Mouse (Mus musculus) brain, adult 2 months (tissue): ENCODE results near the gene Afm.

Experiments used
- DNase-seq: peaks from one replicate; pipeline ENCODE4 v3.0.0; 2011; ENCODE audit warnings: low read depth, low spot score

Gene Afm

DNA sequence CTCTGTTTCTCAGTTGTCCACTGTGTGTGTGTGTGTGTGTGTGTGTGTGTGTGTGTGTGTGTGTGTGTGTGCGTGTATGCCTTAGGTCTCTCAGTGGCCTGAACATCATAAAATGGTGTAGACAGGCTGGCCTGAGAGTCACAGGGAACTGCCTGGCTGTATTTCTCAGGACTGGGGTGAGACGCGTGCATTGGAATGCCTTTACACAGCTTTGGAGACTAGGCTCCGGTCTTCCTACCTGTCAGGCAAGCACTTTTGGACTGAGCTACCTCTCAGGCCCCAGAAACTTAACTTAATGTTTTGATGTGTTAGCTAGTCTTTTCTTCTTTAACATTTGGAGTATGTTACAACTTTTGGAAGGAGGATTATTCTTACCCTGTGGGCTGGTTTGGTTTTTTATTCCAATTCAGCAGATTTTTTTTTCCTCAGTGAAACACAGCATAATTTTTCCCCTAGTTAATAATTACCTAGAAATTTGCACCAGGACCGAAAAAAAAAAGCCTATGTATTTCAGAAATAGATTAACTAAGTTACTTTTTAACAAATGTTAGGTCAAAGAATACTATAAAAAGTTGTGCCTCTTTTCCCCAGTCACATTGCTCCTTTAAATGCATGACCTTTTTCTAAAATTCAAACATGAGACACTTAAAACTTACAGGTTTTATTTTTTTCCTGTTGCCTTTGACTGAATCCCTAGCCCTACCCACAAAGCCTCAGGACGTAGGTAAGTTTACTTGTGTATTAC is at the start of gene Afm:
TSS of gene Afm (plus strand) at position 577 of the 745 bp plus-strand sequence.
- no peak for DNase-seq

DNA sequence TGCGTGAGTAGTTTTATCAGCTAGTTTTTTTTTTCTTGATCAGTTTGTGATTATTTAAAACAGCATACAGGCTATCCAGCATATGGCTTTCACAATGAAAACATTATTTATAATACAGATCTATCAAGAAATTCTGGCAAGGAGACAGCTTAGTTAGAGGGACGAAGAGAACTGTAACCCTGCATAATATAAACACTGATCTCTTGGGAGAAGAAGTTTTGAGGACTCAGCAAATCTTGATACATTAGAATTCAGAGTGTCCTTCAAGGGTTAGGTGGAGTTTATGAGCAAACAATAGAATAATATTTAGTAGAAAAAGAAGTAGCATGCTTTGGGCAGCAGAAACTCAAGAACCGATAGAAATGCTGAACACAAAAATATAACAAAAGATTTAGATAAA is 47.9 kb upstream of the Afm start:
- DNase-seq = no peak

DNA sequence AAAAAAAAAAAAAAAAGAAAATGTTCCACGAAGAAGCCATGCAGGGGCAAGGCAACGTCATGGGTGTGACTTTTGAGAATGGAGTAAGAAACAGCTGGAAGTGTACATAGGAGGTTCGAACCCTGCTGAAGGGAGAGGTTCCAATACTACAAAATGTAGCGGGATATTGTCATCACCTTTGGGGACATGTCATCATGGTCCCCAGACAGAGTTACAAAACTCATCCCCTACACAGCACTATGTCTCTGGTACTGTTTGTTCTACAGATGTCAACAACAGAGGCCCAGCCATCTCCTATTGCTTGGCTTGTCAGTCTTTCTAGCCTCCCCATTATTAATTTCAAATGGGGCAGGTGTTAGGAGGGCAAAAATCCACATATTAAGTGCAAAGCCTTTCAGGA is 44.8 kb upstream of the Afm start:
- no peak for DNase-seq

DNA sequence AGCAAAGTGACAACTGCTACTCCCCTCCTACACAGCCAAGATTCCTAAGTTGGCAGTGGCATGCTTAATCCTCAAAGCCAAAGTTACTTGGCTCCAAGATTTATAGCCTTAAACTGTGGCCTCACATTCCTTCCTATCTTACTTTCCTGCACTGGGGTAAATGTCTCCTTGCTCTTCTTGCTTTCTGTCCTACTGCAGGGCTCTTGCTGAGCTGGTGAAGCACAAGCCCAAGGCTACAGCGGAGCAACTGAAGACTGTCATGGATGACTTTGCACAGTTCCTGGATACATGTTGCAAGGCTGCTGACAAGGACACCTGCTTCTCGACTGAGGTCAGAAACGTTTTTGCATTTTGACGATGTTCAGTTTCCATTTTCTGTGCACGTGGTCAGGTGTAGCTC is 44.4 kb upstream of the Afm start:
- DNase-seq = no peak

DNA sequence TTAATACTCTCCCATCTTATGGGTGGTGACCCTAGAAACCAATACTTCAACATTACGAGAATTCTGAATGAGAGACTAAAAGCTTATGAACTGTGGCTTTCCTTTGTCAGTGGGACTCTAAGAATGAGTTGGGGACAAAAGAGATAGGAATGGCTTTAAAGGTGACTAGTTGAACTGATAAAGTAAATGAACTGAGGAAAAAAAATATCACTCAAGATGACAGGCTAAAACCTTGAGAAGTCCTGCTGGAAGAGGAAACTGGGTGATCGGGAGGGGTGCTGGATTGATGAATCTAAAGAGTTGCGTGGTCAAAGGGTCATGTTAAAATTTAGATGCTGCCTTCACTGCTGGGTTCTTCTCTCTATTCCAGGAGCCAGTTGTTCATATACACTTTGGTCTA is 42.0 kb upstream of the Afm start:
- no peak for DNase-seq

DNA sequence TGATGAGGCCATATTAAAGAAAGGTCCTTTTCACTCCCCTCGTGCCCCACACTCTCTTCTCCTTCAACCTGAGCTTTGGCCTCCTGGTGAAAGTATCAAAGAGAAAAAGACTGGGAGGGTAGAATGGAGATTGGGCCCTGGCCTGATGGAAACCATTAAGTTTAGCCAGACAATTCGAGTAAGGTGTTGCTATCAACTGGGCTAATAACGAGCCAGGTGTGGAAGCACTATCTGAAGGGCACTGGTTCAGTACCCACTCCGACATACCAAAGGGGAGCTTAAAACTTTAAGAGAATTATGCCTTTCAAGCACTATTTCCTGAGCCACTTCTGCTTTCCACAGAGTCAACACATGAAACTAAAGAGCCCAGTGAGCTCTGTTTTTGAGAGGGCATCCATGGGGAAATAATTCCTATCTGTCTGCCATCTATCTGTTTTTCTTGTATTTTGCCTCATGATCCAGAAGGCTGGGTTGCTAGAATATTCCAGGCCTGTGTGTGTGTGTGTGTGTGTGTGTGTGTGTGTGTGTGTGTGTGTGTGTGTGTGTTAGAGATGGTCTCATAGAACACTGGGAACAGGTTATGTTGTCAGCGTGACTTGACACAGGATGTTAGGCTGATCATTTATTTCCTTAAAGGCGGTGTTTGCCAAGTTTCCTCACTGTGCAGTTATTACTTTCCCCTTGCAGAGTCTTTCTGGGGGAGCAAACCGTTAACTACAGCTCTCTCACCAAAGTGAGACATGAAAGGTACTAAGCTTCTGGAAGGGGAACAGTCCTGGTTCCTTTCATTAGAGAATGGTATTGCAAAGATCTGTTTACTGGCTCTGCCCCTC is 41.2 kb upstream of the Afm start:
- no peak for DNase-seq

DNA sequence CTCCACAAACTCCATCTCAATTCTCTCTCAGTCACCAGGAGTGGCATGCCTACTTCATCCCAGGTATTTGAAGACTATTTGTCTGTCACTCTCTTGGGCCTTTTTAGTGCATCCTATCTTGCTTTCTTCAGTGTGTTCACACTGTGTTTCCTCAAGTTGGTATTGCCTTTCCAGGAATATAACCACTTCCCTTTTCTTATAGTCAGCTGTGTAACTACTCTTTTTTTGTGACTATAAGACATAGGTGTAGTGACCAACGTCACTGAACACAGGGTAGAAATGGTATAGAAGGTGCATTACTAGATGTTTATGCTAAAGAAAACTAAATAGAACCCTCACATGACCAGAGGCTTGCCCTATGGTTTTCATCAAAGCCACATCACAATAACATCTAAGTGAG is 39.8 kb upstream of the Afm start:
- no peak for DNase-seq

DNA sequence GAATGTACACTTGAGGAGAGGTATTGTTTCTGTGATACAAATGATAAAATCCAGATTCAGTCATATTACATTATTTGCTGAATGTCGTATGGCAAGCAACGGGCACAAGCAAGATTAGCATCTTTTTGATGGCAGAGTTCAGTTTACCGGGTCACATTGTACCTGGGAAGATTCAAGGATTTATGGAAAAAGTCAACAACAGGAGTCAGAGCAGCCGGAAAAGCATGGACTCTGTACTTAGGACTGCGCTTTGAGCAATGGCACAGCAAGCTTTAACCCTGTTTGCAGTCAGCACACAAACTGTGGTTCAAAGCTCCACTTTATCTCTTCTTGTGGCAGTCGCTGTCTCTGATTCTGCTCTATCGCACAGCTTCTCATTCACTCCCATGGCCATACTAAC is 33.1 kb upstream of the Afm start:
- no peak for DNase-seq

DNA sequence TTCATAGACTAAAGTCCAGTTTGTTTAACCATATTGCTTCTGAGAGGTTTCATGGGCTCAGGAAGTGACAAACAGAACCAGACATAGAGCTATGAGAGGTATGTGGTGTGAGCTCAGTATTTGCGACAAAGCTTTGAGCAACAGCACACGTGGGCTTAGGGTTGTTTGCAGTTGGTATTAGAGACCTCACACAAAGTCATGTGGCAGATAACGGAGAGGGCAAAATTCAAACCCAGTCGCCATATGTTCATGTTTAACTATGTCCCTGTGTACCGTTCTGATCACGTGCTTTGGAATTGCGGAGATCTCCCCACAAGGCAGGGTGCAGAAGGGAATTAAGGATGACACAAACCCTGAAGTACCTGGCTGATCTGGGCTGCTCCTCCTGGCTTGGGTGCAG is 30.4 kb upstream of the Afm start:
- no peak for DNase-seq

DNA sequence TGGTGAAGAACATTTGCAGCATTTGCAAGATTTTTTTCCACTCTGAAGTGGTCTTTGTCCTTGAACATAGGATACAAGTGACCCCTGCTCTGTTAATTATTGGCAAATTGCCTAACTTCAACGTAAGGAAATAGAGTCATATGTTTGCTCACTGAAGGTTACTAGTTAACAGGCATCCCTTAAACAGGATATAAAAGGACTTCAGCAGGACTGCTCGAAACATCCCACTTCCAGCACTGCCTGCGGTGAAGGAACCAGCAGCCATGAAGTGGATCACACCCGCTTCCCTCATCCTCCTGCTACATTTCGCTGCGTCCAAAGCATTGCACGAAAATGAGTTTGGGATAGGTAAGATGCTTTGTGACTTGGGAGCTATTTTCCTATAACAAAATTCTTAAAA is 28.2 kb upstream of the Afm start, which contains the start of gene Afp:
TSS of gene Afp (plus strand) at position 220 of the 400 bp plus-strand sequence.
- DNase-seq = no peak

DNA sequence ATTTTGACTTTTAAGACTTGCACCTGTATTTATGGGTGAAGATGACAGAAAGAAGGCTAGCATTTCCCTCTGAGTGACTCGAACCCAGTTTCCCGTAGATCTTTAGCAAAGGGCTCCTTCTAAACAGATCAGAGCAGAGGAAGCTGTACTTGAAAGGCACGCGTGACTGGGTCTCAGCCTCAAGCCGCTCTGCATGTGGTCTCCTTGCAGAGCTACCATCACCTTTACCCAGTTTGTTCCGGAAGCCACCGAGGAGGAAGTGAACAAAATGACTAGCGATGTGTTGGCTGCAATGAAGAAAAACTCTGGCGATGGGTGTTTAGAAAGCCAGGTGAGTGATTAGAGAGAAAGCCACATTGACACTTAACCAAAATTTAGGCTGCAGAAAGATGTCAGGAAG is 26.3 kb upstream of the Afm start:
- DNase-seq = no peak

DNA sequence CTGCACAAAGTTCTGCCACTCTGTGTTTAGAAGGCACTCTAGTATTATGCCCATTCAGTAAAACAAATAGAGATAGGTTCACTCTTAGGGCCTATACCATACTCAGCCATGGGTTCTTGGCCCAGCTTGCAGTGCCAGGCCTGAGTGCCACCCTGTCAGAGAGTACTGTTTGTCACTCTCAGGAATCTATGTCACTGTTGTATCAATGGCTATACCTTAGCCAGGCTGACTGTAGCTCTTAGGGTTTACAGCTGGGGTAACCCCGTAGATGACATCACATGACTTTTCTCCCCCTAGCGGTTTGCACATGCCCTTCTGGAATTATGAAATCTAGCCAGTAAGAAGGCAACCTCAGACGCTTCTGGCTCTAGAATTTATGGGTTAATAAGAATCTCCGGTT is 24.4 kb upstream of the Afm start:
- no peak for DNase-seq

DNA sequence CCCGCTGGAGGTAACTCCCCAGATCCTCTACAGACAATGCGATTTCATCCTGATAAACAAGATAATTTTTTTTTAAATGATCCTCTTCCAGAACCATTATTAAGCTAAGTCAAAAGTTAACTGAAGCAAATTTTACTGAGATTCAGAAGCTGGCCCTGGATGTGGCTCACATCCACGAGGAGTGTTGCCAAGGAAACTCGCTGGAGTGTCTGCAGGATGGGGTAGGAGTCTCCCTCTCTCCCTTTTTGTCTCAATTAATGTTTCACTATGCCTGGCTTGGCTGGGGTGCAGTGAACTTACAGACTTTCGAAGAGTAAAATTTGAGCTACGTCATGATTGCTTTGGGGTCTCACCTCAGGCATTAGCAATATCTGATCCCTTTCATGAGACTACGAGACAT is 19.2 kb upstream of the Afm start:
- peak; percentile 60 for DNase-seq

DNA sequence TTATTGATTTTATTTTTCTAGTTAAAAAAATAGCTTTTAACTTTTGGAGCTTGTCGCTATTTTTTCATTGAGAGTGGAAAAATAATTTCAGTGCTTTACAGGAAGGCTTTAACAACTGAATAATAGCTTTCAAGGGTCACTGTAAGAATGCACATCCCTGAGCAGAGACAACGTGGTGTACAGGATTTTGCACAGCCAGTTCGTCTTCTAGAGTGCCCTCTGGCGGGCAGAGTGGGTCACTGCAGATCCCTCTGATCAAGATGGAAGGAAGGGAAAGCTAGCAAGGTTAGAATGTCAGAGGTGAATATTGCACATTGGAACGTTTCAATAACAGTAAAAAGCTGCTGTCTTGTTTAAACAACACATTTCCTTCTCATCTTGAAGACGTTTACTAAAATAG is 18.0 kb upstream of the Afm start:
- peak; percentile 71 for DNase-seq

DNA sequence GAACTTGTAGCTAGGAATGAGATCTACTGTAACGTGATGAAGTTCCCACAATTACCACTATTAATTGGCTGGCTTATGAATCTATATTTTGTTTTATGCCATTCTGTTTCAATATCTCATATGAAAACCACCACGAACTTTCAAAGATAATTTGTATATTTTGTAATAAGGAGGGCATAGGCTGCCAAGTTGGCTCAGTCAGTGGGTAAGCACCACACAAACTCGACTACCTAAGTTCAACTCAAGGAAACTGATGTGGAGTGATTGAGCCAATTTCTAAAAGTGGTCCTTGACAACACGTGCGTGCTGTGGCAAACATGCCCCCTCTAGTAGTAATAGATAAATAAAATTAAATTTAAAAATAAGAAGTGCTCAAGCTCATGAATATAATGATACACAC is 17.0 kb upstream of the Afm start:
- no peak for DNase-seq

DNA sequence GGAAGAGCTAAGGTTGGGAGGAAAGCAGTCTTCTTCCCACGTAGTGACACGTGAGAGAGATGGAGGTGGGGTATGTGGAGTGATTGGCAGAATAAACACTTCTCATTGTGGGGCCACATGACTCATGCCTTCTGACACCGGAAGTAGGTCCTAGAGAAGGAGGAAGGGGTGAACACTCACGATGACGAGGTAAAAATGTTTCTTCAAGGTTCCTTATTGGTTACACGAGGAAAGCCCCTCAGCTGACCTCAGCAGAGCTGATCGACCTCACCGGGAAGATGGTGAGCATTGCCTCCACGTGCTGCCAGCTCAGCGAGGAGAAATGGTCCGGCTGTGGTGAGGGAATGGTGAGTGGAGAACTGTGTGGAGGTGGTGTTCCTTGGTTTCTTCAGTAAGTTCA is 14.0 kb upstream of the Afm start:
- DNase-seq = no peak

DNA sequence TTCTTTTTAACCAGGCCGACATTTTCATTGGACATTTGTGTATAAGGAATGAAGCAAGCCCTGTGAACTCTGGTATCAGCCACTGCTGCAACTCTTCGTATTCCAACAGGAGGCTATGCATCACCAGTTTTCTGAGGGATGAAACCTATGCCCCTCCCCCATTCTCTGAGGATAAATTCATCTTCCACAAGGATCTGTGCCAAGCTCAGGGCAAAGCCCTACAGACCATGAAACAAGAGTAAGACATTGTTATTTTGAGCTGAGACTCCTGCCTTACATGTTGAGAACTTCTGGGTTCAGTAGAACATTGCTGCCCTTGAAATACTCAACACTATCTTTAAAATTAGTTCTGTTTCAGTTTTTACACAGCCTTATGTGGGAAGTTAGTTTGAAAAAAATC is 12.2 kb upstream of the Afm start:
- no peak for DNase-seq

DNA sequence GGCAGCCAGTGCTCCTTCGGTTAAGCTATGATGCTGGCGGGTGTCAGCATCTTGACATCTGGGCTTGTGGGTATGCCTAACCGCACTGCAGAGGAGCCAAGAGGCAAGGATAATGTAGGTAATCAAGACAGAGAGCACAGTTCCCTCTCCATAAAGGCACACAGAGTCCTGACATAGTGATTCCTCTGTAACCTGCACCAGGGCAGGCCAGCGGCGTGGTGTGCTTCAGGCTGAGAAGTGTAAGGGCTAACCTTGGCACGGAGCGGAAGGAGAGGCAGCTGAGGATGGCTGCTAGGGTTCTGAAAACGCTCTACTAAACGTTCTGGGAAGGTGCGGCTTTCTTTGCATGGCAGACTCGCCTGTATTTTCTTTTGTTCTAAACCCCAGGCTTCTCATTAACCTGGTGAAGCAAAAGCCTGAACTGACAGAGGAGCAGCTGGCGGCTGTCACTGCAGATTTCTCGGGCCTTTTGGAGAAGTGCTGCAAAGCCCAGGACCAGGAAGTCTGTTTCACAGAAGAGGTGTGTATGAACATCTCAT is 11.3 kb upstream of the Afm start:
- DNase-seq = no peak

DNA sequence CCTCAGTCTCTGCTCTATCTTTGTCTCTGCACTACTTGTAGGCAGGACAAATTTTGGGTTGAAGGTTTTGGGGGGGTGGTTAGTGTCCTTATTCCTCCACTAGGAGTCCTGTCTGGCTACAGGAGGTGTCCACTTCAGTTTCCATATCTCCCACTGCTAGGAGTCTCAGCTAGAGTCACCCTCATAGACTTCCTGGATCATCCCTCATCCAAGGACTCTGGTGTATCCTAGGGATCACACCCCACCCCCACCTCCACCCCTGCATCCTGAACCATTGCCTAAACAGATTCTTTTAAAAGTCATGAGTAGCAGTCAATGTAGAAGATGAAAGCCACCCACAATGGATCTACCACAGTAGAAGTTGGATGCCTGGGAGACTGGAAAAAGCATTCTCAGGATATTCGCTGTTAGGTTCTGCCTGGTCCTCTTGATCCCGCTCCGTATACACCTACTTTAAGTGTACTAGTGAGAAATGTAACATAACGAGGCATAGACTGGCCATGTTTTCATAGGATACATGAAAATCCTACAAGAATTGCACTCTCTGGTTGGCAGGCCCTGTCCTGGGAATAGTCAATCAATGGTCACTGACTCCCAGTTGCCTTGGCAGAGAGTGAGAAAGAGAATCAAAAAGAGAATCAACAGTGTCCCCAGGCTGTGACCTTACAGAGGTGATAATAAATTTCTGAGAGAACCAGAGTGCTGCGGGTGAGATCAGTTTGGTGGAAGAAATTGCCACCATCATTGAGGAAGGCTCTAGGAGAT is 8.7 kb upstream of the Afm start:
- peak; percentile 6 for DNase-seq

DNA sequence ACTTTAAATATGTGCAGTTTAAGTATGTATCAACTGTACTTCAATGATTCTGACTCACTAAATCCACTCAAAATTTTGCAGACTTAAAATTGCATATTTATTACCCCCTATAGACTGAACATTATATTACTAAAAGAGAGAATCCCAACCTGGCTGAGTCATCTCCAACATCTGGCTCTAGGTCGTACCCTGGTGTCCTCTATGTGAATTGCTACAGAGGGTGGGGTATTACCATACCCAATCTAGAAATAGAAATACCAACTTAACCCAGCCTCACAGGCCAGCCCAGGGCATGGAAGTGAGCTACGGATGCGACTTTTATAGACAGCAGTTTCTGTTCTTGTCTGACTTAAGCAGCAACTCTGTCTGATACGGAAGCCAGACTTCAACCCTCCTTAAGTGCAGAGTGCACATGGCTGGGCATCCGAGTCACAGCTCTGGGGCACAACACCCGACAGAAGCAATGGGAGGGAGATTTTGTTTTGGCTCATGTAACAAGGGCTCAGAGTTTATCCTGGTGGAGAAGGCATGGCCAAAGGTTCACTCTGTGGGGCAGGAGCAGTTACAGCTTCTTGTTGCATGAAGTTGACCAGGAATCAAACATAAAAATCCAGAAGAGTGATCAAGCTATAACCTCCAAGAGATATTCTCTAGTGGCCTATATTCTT is 6.3 kb upstream of the Afm start:
- DNase-seq = peak; percentile 27

DNA sequence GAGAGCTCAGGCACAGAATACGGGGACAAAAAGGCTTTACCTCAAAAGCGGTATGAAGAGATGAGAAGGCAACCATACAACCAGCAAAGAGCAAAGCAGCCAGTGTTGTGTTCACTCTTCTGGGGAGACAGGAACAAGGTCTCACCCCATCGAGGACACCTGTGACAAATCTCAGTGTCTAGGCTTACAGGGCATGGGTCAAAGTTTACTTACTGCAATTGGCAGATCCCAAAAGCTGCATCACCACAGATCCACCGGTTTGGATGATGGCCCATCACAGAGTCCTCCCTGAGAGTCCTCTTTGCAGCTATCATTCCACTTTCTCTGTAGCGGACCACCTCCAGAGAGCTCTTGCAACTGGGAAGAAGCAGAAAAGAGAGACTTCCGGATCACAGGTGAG is 3.2 kb upstream of the Afm start:
- no peak for DNase-seq

DNA sequence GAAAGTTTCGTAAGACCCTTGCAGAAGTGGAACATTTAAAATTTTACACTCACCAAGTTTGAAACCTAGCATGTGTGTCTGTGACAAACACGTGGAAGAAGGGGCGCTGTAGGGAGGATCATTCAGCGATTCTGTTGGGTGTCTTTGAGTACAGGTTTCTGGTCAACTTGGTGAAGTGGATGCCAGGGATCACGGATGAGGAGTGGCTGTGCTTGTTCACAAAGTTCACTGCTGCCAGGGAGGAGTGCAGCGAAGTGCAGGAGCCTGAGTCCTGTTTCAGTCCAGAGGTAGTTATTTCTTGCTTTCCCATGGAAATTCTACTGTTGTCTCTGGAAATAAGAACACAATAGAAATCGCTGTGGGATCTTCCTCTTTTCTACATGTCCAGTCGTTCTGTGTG is 32.5 kb downstream of the Afm start:
- DNase-seq = no peak
